Mouse (Mus musculus): ENCODE data around the gene Shisa8. TPM values are rescaled to one million over a fixed set of nuclear protein-coding genes. Genes with fewer than 3 reads are reported as not detected.

Shisa8 gene
- polyA plus RNA-seq, 1 experiment from 2014 or later = 0.75 TPM

- H3K36me3 ChIP-seq = peaks cover 99% of the 10 kb centered on the region
- no peak overlapping the region for H3K4me3 ChIP-seq
- H3K9me3 ChIP-seq = peaks cover 9% of the 10 kb centered on the region
- 79% methylated on average over 7 of the region's 7 CpGs for WGBS
- no peaks in the 10 kb centered on the region for H3K4me1 ChIP-seq
- ATAC-seq (ENCODE audit: insufficient number of reproducible peaks, insufficient read depth, low FRiP score, low TSS enrichment) = no peak
- no peak overlapping the region for H3K4me2 ChIP-seq (replicated peaks)
- no peak overlapping the region for H3K9ac ChIP-seq
- H3K27ac ChIP-seq = no peak overlapping the region
- H3K27me3 ChIP-seq = no peaks in the 10 kb centered on the region
Observed at GRCm38 (mm10) chr15:82184183-82184582, 28.4 kb downstream of the Shisa8 start.

GRCm38 (mm10) chr15:82183596-82183995, 29.0 kb downstream of the Shisa8 start:
- H3K9me3 ChIP-seq = peaks cover 9% of the 10 kb centered on the region
- H3K36me3 ChIP-seq = peaks cover 99% of the 10 kb centered on the region
- WGBS = 57% methylated on average over 10 of the region's 10 CpGs
- no peaks in the 10 kb centered on the region for H3K4me1 ChIP-seq
- ATAC-seq (ENCODE audit: insufficient number of reproducible peaks, insufficient read depth, low FRiP score, low TSS enrichment) = no peak
- no peak overlapping the region for H3K9ac ChIP-seq
- H3K4me2 ChIP-seq (replicated peaks) = no peak overlapping the region
- H3K27me3 ChIP-seq = no peaks in the 10 kb centered on the region
- H3K4me3 ChIP-seq = no peak overlapping the region
- H3K27ac ChIP-seq = no peak overlapping the region

GRCm38 (mm10) chr15:82182311-82182710, 30.3 kb downstream of the Shisa8 start:
- Histone ChIP-seq H3K27me3 (no peaks in the 10 kb centered on the region), H3K9ac (no peak overlapping the region), H3K4me2 (replicated peaks) (no peak overlapping the region), H3K9me3 (peaks cover 9% of the 10 kb centered on the region), H3K27ac (no peak overlapping the region), H3K36me3 (peaks cover 100% of the 10 kb centered on the region), H3K4me1 (no peaks in the 10 kb centered on the region), H3K4me3 (no peak overlapping the region)
- WGBS = 98% methylated on average over 4 of the region's 4 CpGs
- no peak for ATAC-seq (ENCODE audit: insufficient number of reproducible peaks, insufficient read depth, low FRiP score, low TSS enrichment)

- H3K27ac ChIP-seq = no peak overlapping the region
- WGBS = 96% methylated on average over 5 of the region's 5 CpGs
- no peak overlapping the region for H3K9ac ChIP-seq
- H3K4me2 ChIP-seq (replicated peaks) = no peak overlapping the region
- peaks cover 9% of the 10 kb centered on the region for H3K9me3 ChIP-seq
- peaks cover 99% of the 10 kb centered on the region for H3K36me3 ChIP-seq
- no peaks in the 10 kb centered on the region for H3K27me3 ChIP-seq
- no peak overlapping the region for H3K4me3 ChIP-seq
- ATAC-seq (ENCODE audit: insufficient number of reproducible peaks, insufficient read depth, low FRiP score, low TSS enrichment) = no peak
- no peaks in the 10 kb centered on the region for H3K4me1 ChIP-seq
Observed at GRCm38 (mm10) chr15:82181131-82181530, 31.5 kb downstream of the Shisa8 start.

- Histone ChIP-seq H3K27ac (no peak overlapping the region), H3K9me3 (peaks cover 9% of the 10 kb centered on the region), H3K36me3 (peaks cover 93% of the 10 kb centered on the region), H3K4me3 (no peak overlapping the region), H3K4me2 (replicated peaks) (no peak overlapping the region), H3K4me1 (no peaks in the 10 kb centered on the region), H3K27me3 (no peaks in the 10 kb centered on the region), H3K9ac (no peak overlapping the region)
- no peak for ATAC-seq (ENCODE audit: insufficient number of reproducible peaks, insufficient read depth, low FRiP score, low TSS enrichment)
- WGBS = 92% methylated on average over 7 of the region's 7 CpGs
Observed at GRCm38 (mm10) chr15:82177743-82178290, 34.8 kb downstream of the Shisa8 start.

GRCm38 (mm10) chr15:82175091-82175490, 37.5 kb downstream of the Shisa8 start:
- peaks cover 93% of the 10 kb centered on the region for H3K36me3 ChIP-seq
- no peak overlapping the region for H3K4me2 ChIP-seq (replicated peaks)
- H3K9me3 ChIP-seq = no peaks in the 10 kb centered on the region
- no peak for ATAC-seq (ENCODE audit: insufficient number of reproducible peaks, insufficient read depth, low FRiP score, low TSS enrichment)
- H3K9ac ChIP-seq = no peak overlapping the region
- WGBS = 94% methylated on average over 9 of the region's 9 CpGs
- H3K27me3 ChIP-seq = no peaks in the 10 kb centered on the region
- H3K27ac ChIP-seq = no peak overlapping the region
- H3K4me1 ChIP-seq = no peaks in the 10 kb centered on the region
- H3K4me3 ChIP-seq = no peak overlapping the region

- no peaks in the 10 kb centered on the region for H3K9me3 ChIP-seq
- H3K27ac ChIP-seq = no peak overlapping the region
- H3K27me3 ChIP-seq = no peaks in the 10 kb centered on the region
- H3K4me3 ChIP-seq = no peak overlapping the region
- peaks cover 73% of the 10 kb centered on the region for H3K36me3 ChIP-seq
- no peak overlapping the region for H3K4me2 ChIP-seq (replicated peaks)
- H3K9ac ChIP-seq = no peak overlapping the region
- peaks cover 4% of the 10 kb centered on the region for H3K4me1 ChIP-seq
- 86% methylated on average over 8 of the region's 8 CpGs for WGBS
- no peak for ATAC-seq (ENCODE audit: insufficient number of reproducible peaks, insufficient read depth, low FRiP score, low TSS enrichment)
Observed at GRCm38 (mm10) chr15:82172648-82173047, 40.0 kb downstream of the Shisa8 start.

- 88% methylated on average over 36 of the region's 36 CpGs for WGBS
- Histone ChIP-seq H3K9ac (no peak overlapping the region), H3K4me3 (no peak overlapping the region), H3K4me2 (replicated peaks) (no peak overlapping the region), H3K9me3 (no peaks in the 10 kb centered on the region), H3K4me1 (peaks cover 23% of the 10 kb centered on the region), H3K27me3 (no peaks in the 10 kb centered on the region), H3K36me3 (peaks cover 55% of the 10 kb centered on the region), H3K27ac (no peak overlapping the region)
- ATAC-seq (ENCODE audit: insufficient number of reproducible peaks, insufficient read depth, low FRiP score, low TSS enrichment) = no peak
Observed at GRCm38 (mm10) chr15:82170437-82171377, 41.9 kb downstream of the Shisa8 start.

- no peak overlapping the region for H3K9ac ChIP-seq
Observed at GRCm38 (mm10) chr15:82169671-82170070, 42.9 kb downstream of the Shisa8 start.

GRCm38 (mm10) chr15:82167201-82168168, 45.1 kb downstream of the Shisa8 start:
- H3K4me1 ChIP-seq = peaks cover 27% of the 10 kb centered on the region
- H3K4me2 ChIP-seq (replicated peaks) = no peak overlapping the region
- no peak overlapping the region for H3K4me3 ChIP-seq
- no peaks in the 10 kb centered on the region for H3K9me3 ChIP-seq
- H3K27ac ChIP-seq = no peak overlapping the region
- no peak for ATAC-seq (ENCODE audit: insufficient number of reproducible peaks, insufficient read depth, low FRiP score, low TSS enrichment)
- WGBS = 65% methylated on average over 23 of the region's 23 CpGs
- H3K27me3 ChIP-seq = no peaks in the 10 kb centered on the region
- H3K36me3 ChIP-seq = peaks cover 28% of the 10 kb centered on the region
- H3K9ac ChIP-seq = no peak overlapping the region

More at GRCm38 (mm10) chr15:82169671-82170070, 42.9 kb downstream of the Shisa8 start:
- peaks cover 45% of the 10 kb centered on the region for H3K36me3 ChIP-seq
- no peak overlapping the region for H3K4me3 ChIP-seq
- H3K4me1 ChIP-seq = peaks cover 27% of the 10 kb centered on the region
- no peak overlapping the region for H3K4me2 ChIP-seq (replicated peaks)
- no peaks in the 10 kb centered on the region for H3K9me3 ChIP-seq
- ATAC-seq (ENCODE audit: insufficient number of reproducible peaks, insufficient read depth, low FRiP score, low TSS enrichment) = no peak
- no peak overlapping the region for H3K27ac ChIP-seq
- H3K27me3 ChIP-seq = no peaks in the 10 kb centered on the region
- WGBS = 82% methylated on average over 5 of the region's 5 CpGs
